ENCODE assay signal across 8 mouse cellular contexts in genomic region chr3:94582456-94582891, GRCm38 (mm10). TPM values are rescaled to one million over a fixed set of nuclear protein-coding genes. Genes with fewer than 3 reads are reported as not detected.
DNase-seq lines count a peak whose midpoint lies in the region; ATAC-seq and TF ChIP-seq lines count a peak whose summit lies in the region.

Gene Snx27 (minus strand): TSS chr3:94582716.

- no peaks in the 10 kb centered on the region for H3K9me3 ChIP-seq in erythroblast, embryonic 14.5 days (ENCODE audit: control insufficient read depth, low read length)
- no peaks in the 10 kb centered on the region for H3K9me3 ChIP-seq in heart, embryonic 13.5 days
- no peaks in the 10 kb centered on the region for H3K9me3 ChIP-seq in liver, embryonic 12.5 days (replicated peaks)
- H3K9me3 ChIP-seq in stomach, embryonic 15.5 days = no peaks in the 10 kb centered on the region

- peaks cover 4% of the 10 kb centered on the region for H3K36me3 ChIP-seq in C2C12 (ENCODE audit: control insufficient read depth, insufficient read depth)
- H3K36me3 ChIP-seq in erythroblast, embryonic 14.5 days (ENCODE audit: control insufficient read depth) = no peaks in the 10 kb centered on the region
- H3K36me3 ChIP-seq in heart, embryonic 13.5 days = no peaks in the 10 kb centered on the region
- 0 out of 2 replicates have a peak, but pooled peaks cover 3% of the 10 kb centered on the region for H3K36me3 ChIP-seq in liver, embryonic 12.5 days
- no peaks in the 10 kb centered on the region for H3K36me3 ChIP-seq in stomach, embryonic 15.5 days

- H3K4me2 ChIP-seq in heart, embryonic 13.5 days = peak within 1 kb of the TSS; percentile 82
- H3K4me2 ChIP-seq in liver, embryonic 12.5 days = peak within 1 kb of the TSS; percentile 94
- H3K4me2 ChIP-seq in stomach, embryonic 15.5 days = peak within 1 kb of the TSS; percentile 83

- under 1% methylated on average over 39 of the region's 42 CpGs for WGBS in heart, embryonic 13.5 days
- under 1% methylated on average over 42 of the region's 42 CpGs for WGBS in liver, embryonic 12.5 days (ENCODE audit: insufficient replicate concordance)
- WGBS in stomach, embryonic 15.5 days = 0% methylated on average over 42 of the region's 42 CpGs

- peak within 1 kb of the TSS; percentile 70 for H3ac ChIP-seq in C2C12 (ENCODE audit: control insufficient read depth, insufficient read length, low read depth)

- H3K4me3 ChIP-seq in C2C12 (ENCODE audit: insufficient read depth, poor library complexity, severe bottlenecking) = peak within 1 kb of the TSS; percentile 73
- H3K4me3 ChIP-seq in erythroblast, embryonic 14.5 days (replicated peaks) = peak within 1 kb of the TSS; percentile 88
- peak within 1 kb of the TSS; percentile 87 for H3K4me3 ChIP-seq in heart, embryonic 13.5 days
- peak within 1 kb of the TSS; percentile 93 for H3K4me3 ChIP-seq in liver, embryonic 12.5 days
- peak within 1 kb of the TSS; percentile 95 for H3K4me3 ChIP-seq in stomach, embryonic 15.5 days (replicated peaks)

- TF ChIP-seq POLR2A in brain, embryonic 14.5 days (IDR thresholded peaks at IDR 0.05; ENCODE audit: borderline replicate concordance, extremely low read depth, insufficient read depth, insufficient read length, poor library complexity, severe bottlenecking) = peak; percentile 58; the same call in 1 of the 2 replicates

- H3K9ac ChIP-seq in heart, embryonic 13.5 days = peak within 1 kb of the TSS; percentile 94
- peak within 1 kb of the TSS; percentile 89 for H3K9ac ChIP-seq in liver, embryonic 12.5 days
- H3K9ac ChIP-seq in stomach, embryonic 15.5 days = peak within 1 kb of the TSS; percentile 91

- H3K27me3 ChIP-seq in C2C12 (ENCODE audit: control insufficient read depth, insufficient read depth, insufficient read length) = no peaks in the 10 kb centered on the region
- H3K27me3 ChIP-seq in erythroblast, embryonic 14.5 days (ENCODE audit: control insufficient read depth) = 0 out of 2 replicates have a peak, but pooled peaks cover 2% of the 10 kb centered on the region
- H3K27me3 ChIP-seq in heart, embryonic 13.5 days (replicated peaks) = no peaks in the 10 kb centered on the region
- H3K27me3 ChIP-seq in liver, embryonic 12.5 days (replicated peaks) = no peaks in the 10 kb centered on the region
- no peaks in the 10 kb centered on the region for H3K27me3 ChIP-seq in stomach, embryonic 15.5 days (replicated peaks)

- peak; percentile 99 for DNase-seq in brain, embryonic 14.5 days (ENCODE audit: low read depth)
- DNase-seq in kidney, postnatal 10 days = peak; percentile 95
- peak; percentile 72 to 78 for DNase-seq in natural killer cell, adult 2 months (ENCODE audit: low spot score in 2 of 2)

- ATAC-seq in heart, embryonic 13.5 days (ENCODE audit: extremely low read depth, insufficient number of reproducible peaks, low FRiP score, low TSS enrichment) = peak; percentile 95
- ATAC-seq in liver, embryonic 12.5 days = peak; percentile 94
- peak; percentile 98 for ATAC-seq in stomach, embryonic 15.5 days (ENCODE audit: insufficient read depth, low FRiP score, low read depth)

- peaks cover 19% of the 10 kb centered on the region for H3K4me1 ChIP-seq in erythroblast, embryonic 14.5 days (ENCODE audit: control insufficient read depth)
- peaks cover 24% of the 10 kb centered on the region for H3K4me1 ChIP-seq in heart, embryonic 13.5 days
- H3K4me1 ChIP-seq in liver, embryonic 12.5 days = peaks cover 19% of the 10 kb centered on the region
- H3K4me1 ChIP-seq in stomach, embryonic 15.5 days = peaks cover 10% of the 10 kb centered on the region; the same call in 1 of the 2 replicates

- H3K27ac ChIP-seq in heart, embryonic 13.5 days (replicated peaks) = peak within 1 kb of the TSS; percentile 84
- peak within 1 kb of the TSS; percentile 82 for H3K27ac ChIP-seq in liver, embryonic 12.5 days
- peak within 1 kb of the TSS; percentile 83 for H3K27ac ChIP-seq in stomach, embryonic 15.5 days

- peaks cover 31% of the 10 kb centered on the region for H3K79me3 ChIP-seq in C2C12 (ENCODE audit: low read depth)

- TF ChIP-seq CTCF in C2C12 (IDR thresholded peaks at IDR 0.05; ENCODE audit: control insufficient read depth, insufficient read depth, insufficient read length) = no peak
- TF ChIP-seq CTCF in brain, embryonic 14.5 days (IDR thresholded peaks at IDR 0.05; ENCODE audit: borderline replicate concordance, extremely low read depth, insufficient read depth, insufficient read length) = no peak

- H3K79me2 ChIP-seq in C2C12 (ENCODE audit: control insufficient read depth, insufficient read depth) = peaks cover 48% of the 10 kb centered on the region

TF ChIP-seq in C2C12, 6 proteins besides CTCF, POLR2A, EP300 and RAD21:
- TF ChIP-seq CEBPB (IDR thresholded peaks at IDR 0.05; ENCODE audit: low read depth) (no peak), FOSL1 (IDR thresholded peaks at IDR 0.05; ENCODE audit: insufficient read depth, low read length, poor library complexity, severe bottlenecking) (no peak), MAX (IDR thresholded peaks at IDR 0.05) (no peak), MYOG (IDR thresholded peaks at IDR 0.05; ENCODE audit: control insufficient read depth, extremely low read depth, insufficient read length) (no peak), USF1 (IDR thresholded peaks at IDR 0.05; ENCODE audit: low read depth) (no peak), MYOD1 (IDR thresholded peaks at IDR 0.05; ENCODE audit: control insufficient read depth, insufficient read length, low read depth) (no peak)

RNA-seq across cellular contexts. Expression of gene Snx27, which starts in this region (rescaled TPM):
- 14.9 TPM for polyA plus RNA-seq in C2C12 (2012; fragmentation: generic; extraction: Trizol)
- 34.0 and 45.1 TPM in 2 replicates for polyA plus RNA-seq in brain, embryonic 14.5 days (2012; rRNA removed)
- 0.17 and 0.20 TPM in 2 replicates for polyA plus RNA-seq in erythroblast, embryonic 14.5 days (2012)
- polyA plus RNA-seq in heart, embryonic 13.5 days (2015; fragmentation: Nextera tagmentation; extraction: Ambion mirVana) = 32.8 and 36.0 TPM in 2 replicates
- polyA plus RNA-seq in liver, embryonic 12.5 days (2016; fragmentation: Nextera tagmentation; extraction: Ambion mirVana) = 23.9 and 25.1 TPM in 2 replicates
- polyA plus RNA-seq in stomach, embryonic 15.5 days (2015; fragmentation: Nextera tagmentation; extraction: Ambion mirVana) = 37.4 and 41.6 TPM in 2 replicates

Comparison
In these comparisons a context has a peak if more than half of its experiments do, and no peak if none do; other contexts are left out.
1. Peak in every context shown above with its lines: DNase-seq, ATAC-seq, H3K4me3 ChIP-seq and H3K27ac ChIP-seq.
2. RNA of gene Snx27 (polyA plus RNA-seq): 34.0 to 45.1 TPM in brain, embryonic 14.5 days, 37.4 to 41.6 TPM in stomach, embryonic 15.5 days, 32.8 to 36.0 TPM in heart, embryonic 13.5 days, 23.9 to 25.1 TPM in liver, embryonic 12.5 days and 14.9 TPM in C2C12 (single experiment); 0.17 to 0.20 TPM in erythroblast, embryonic 14.5 days; every median in the first group is over 10 times any median in the second.